In genomic region chr4:145300210-145300927, GRCm38 (mm10) we compare ENCODE assay signal across 10 mouse cellular contexts. TPM values are rescaled to one million over a fixed set of nuclear protein-coding genes. Genes with fewer than 3 reads are reported as not detected.
DNase-seq lines count a peak whose midpoint lies in the region; ATAC-seq lines count a peak whose summit lies in the region.
"Had no signal": no experiment of that assay in that cellular context is flagged by ENCODE, and none has a peak within 500 bp of the region (broad histone marks: within the 10 kb centered on the region; RNA-seq: fewer than 3 reads in every experiment).

No protein-coding gene starts in this region.

- no peak overlapping the region for H3K4me3 ChIP-seq in hindbrain, embryonic 11.5 days (ENCODE audit: low read depth, low read length)
- H3K4me3 ChIP-seq: midbrain, embryonic 12.5 days had no signal

- no peaks in the 10 kb centered on the region for H3K27me3 ChIP-seq in hindbrain, embryonic 11.5 days (ENCODE audit: control insufficient read depth, insufficient read depth, low read length)
- H3K27me3 ChIP-seq: midbrain, embryonic 12.5 days had no signal

- H3K36me3 ChIP-seq in hindbrain, embryonic 11.5 days (ENCODE audit: control insufficient read depth, insufficient read depth, low read length): no peaks in the 10 kb centered on the region
- H3K36me3 ChIP-seq: midbrain, embryonic 12.5 days had no signal

- whole genome bisulfite sequencing in hindbrain, embryonic 11.5 days: 70% methylated on average over 11 of the region's 12 CpGs

- H3K9me3 ChIP-seq in hindbrain, embryonic 11.5 days (ENCODE audit: control insufficient read depth, low read length): no peaks in the 10 kb centered on the region
- H3K9me3 ChIP-seq: midbrain, embryonic 12.5 days had no signal

- peak; percentile 67 for ATAC-seq in activated CD4-positive, CD25-positive, alpha-beta regulatory T cell, adult 4 months
- ATAC-seq in hindbrain, embryonic 11.5 days (ENCODE audit: low FRiP score): no peak

- H3K4me1 ChIP-seq in hindbrain, embryonic 11.5 days (replicated peaks; ENCODE audit: control insufficient read depth, insufficient read depth, low read length): no peaks in the 10 kb centered on the region
- H3K4me1 ChIP-seq: midbrain, embryonic 12.5 days had no signal

- no peak overlapping the region for H3K4me2 ChIP-seq in hindbrain, embryonic 11.5 days (replicated peaks; ENCODE audit: low read depth, low read length)
- H3K4me2 ChIP-seq: hindbrain, embryonic 14.5 days; midbrain, embryonic 12.5 days had no signal

- DNase-seq in CD4-positive, CD25-positive, alpha-beta regulatory T cell, adult 2 months (ENCODE audit: low read depth, low spot score): peak; percentile 74
- DNase-seq in lung, postnatal 10 days: peak; percentile 14
- DNase-seq in spleen, postnatal 4 days (ENCODE audit: low spot score in 2 of 2): peak; percentile 41 to 68
- DNase-seq in hindbrain, embryonic 11.5 days (ENCODE audit: low spot score): no peak
- DNase-seq in cerebellum, postnatal 36 days: no peak
- DNase-seq in left cerebral cortex, adult 9 months (ENCODE audit: low spot score in 2 of 2): no peak
- DNase-seq: cerebellum, adult 9-11 months had no signal

- H3K27ac ChIP-seq in hindbrain, embryonic 11.5 days (ENCODE audit: low read depth, low read length): no peak overlapping the region
- H3K27ac ChIP-seq: hindbrain, embryonic 14.5 days; midbrain, embryonic 12.5 days had no signal

- no peak overlapping the region for H3K9ac ChIP-seq in hindbrain, embryonic 11.5 days (ENCODE audit: low read depth, low read length)
- H3K9ac ChIP-seq: hindbrain, embryonic 14.5 days; midbrain, embryonic 12.5 days had no signal

RNA-seq across cellular contexts. Expression of gene Tnfrsf8, which starts 14.6 kb away (rescaled TPM):
- polyA plus RNA-seq in activated CD4-positive, CD25-positive, alpha-beta regulatory T cell, adult 4 months (2017; shearing (Covaris generic)): 10 to 100 TPM in 1 of 2 experiments, 1 to 10 TPM in 1; 6.3 to 14.2 TPM
- 0.18 and 0.32 TPM in 2 replicates for polyA plus RNA-seq in hindbrain, embryonic 11.5 days (2014; fragmentation: Nextera tagmentation; extraction: Ambion mirVana)
- polyA plus RNA-seq: midbrain, embryonic 12.5 days had no signal

RNA-seq across cellular contexts. Expression of gene Tnfrsf1b, which starts 53.7 kb away (rescaled TPM):
- polyA plus RNA-seq in activated CD4-positive, CD25-positive, alpha-beta regulatory T cell, adult 4 months (2017; shearing (Covaris generic)): 100 to 1,000 TPM in 1 of 2 experiments, 10 to 100 TPM in 1; 87.9 to 139 TPM
- 1.6 and 1.8 TPM in 2 replicates for polyA plus RNA-seq in hindbrain, embryonic 11.5 days (2014; fragmentation: Nextera tagmentation; extraction: Ambion mirVana)

Comparison
In these comparisons a context has a peak if more than half of its experiments do, and no peak if none do; other contexts are left out.
1. DNase-seq: peak in CD4-positive, CD25-positive, alpha-beta regulatory T cell, adult 2 months (single experiment), lung, postnatal 10 days (single experiment) and spleen, postnatal 4 days (2 of 2); none in hindbrain, embryonic 11.5 days (single experiment), cerebellum, postnatal 36 days (0 of 2) and left cerebral cortex, adult 9 months (0 of 2).
2. RNA of gene Tnfrsf1b, which starts 53.7 kb away (polyA plus RNA-seq): 87.9 to 139 TPM in activated CD4-positive, CD25-positive, alpha-beta regulatory T cell, adult 4 months; 1.6 to 1.8 TPM in hindbrain, embryonic 11.5 days; every median in the first group is over 10 times any median in the second.